Mouse (Mus musculus): ENCODE results near the gene Scarf2. TPM values are rescaled to one million over a fixed set of nuclear protein-coding genes. Genes with fewer than 3 reads are reported as not detected.
A peak's percentile ranks its signal among the peaks of the same experiment; 100 is the strongest.

The Scarf2 gene
- 0.86 and 1.7 TPM in 2 replicates for polyA plus RNA-seq (2012; ENCODE audit: insufficient read depth, insufficient read length, missing spikeins)

- H3K4me3 ChIP-seq (ENCODE audit: insufficient read depth, low read length): peak within 1 kb of the TSS; percentile 16
These were observed at the start of gene Scarf2 for GRCm38 (mm10) chr16:17796971-17797811. TSS of gene Scarf2 (plus strand) at chr16:17797282.

DNA sequence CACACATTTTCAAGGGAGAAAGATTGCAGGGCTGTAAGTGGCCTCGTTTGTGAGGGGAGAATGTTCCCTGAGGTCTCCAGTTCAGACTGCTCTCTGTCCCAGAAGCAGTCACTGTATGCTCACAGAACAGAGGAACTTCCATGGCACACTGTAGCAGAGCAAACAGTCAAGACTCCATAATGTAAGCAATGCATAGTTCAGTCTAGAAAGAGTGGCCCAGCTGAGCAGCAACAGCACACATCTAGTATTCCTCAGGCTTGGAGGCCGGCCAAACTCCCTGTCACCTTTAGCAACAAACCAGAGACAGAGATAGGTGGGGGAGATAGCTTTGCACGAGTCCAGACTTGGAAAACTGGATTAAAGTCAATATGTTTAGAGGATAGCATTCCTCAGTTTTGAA, 44.1 kb upstream of the Scarf2 start:
- Histone ChIP-seq H3K4me1 (ENCODE audit: control insufficient read depth, insufficient read depth, low read length) (peaks cover 5% of the 10 kb centered on the region; the same call in 1 of the 2 replicates), H3K27ac (ENCODE audit: insufficient read depth, low read depth, low read length) (no peak overlapping the region), H3K4me3 (ENCODE audit: insufficient read depth, low read length) (no peak overlapping the region)
- no peak for TF ChIP-seq CTCF (IDR thresholded peaks at IDR 0.05; ENCODE audit: low read depth, low read length)
- TF ChIP-seq POLR2A (IDR thresholded peaks at IDR 0.05; ENCODE audit: borderline replicate concordance, low read depth, low read length): no peak

More at GRCm38 (mm10) chr16:17796971-17797811, at the start of gene Scarf2:
- H3K4me1 ChIP-seq (ENCODE audit: control insufficient read depth, insufficient read depth, low read length): peaks cover 3% of the 10 kb centered on the region; the same call in 1 of the 2 replicates
- TF ChIP-seq CTCF (IDR thresholded peaks at IDR 0.05; ENCODE audit: low read depth, low read length) (no peak), POLR2A (IDR thresholded peaks at IDR 0.05; ENCODE audit: borderline replicate concordance, low read depth, low read length) (no peak)
- no peak within 1 kb of the TSS for H3K27ac ChIP-seq (ENCODE audit: insufficient read depth, low read depth, low read length)

- peaks cover 6% of the 10 kb centered on the region for H3K4me1 ChIP-seq (ENCODE audit: control insufficient read depth, insufficient read depth, low read length)
These were observed 43.4 kb upstream of the Scarf2 start for GRCm38 (mm10) chr16:17753686-17754085.

DNA sequence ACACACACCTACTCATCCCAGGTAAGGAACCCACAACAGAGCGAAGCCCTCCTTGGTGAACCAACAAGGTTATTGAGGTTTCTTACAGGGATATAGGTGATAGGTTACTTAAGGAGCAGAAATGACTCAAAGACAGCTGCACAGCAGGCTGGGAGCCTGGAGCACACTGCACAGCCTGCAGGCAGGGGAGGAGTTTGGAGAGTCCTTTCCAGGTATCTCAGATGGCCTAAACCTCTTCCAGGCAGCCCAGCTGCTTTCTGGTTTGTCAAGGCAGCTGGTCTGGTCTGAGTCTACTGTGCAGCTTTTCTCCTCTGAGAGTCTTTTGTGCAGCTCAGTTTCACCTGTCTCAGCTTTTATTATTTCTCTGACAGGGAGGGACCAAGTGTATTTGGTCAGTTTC, 39.3 kb upstream of the Scarf2 start:
- Histone ChIP-seq H3K4me3 (ENCODE audit: insufficient read depth, low read length) (no peak overlapping the region), H3K4me1 (ENCODE audit: control insufficient read depth, insufficient read depth, low read length) (peaks cover 20% of the 10 kb centered on the region), H3K27ac (ENCODE audit: insufficient read depth, low read depth, low read length) (no peak overlapping the region)
- no peak for TF ChIP-seq CTCF (IDR thresholded peaks at IDR 0.05; ENCODE audit: low read depth, low read length)
- TF ChIP-seq POLR2A (IDR thresholded peaks at IDR 0.05; ENCODE audit: borderline replicate concordance, low read depth, low read length): no peak

More at GRCm38 (mm10) chr16:17753686-17754085, 43.4 kb upstream of the Scarf2 start:
- no peak overlapping the region for H3K27ac ChIP-seq (ENCODE audit: insufficient read depth, low read depth, low read length)
- TF ChIP-seq CTCF (IDR thresholded peaks at IDR 0.05; ENCODE audit: low read depth, low read length) (no peak), POLR2A (IDR thresholded peaks at IDR 0.05; ENCODE audit: borderline replicate concordance, low read depth, low read length) (no peak)
- no peak overlapping the region for H3K4me3 ChIP-seq (ENCODE audit: insufficient read depth, low read length)

DNA sequence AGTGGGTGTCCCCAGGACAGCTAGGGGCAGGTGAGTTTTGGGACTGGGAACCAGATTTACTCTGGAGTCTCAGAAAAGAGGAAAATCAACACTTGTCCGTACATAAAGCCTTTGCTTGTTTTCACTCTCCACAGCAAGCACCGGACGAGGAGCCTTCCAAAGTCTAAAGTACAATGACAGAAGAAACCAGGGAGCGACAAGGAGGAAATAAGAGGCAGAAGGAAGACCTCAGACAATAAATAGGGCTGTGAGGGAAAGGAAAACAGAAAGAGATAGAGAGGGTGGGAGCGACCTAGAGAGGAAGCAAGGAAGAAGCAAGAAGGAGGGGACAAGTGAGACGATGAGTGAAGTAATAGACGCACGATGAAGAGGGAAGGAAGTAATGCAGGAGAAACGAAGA, 38.2 kb upstream of the Scarf2 start:
- TF ChIP-seq CTCF (IDR thresholded peaks at IDR 0.05; ENCODE audit: low read depth, low read length): no peak
- no peak for TF ChIP-seq POLR2A (IDR thresholded peaks at IDR 0.05; ENCODE audit: borderline replicate concordance, low read depth, low read length)
- peak overlapping the region; percentile 0; the same call in 1 of the 2 replicates for H3K27ac ChIP-seq (ENCODE audit: insufficient read depth, low read depth, low read length)
- H3K4me1 ChIP-seq (ENCODE audit: control insufficient read depth, insufficient read depth, low read length): peaks cover 16% of the 10 kb centered on the region
- H3K4me3 ChIP-seq (ENCODE audit: insufficient read depth, low read length): peak overlapping the region; percentile 52

DNA sequence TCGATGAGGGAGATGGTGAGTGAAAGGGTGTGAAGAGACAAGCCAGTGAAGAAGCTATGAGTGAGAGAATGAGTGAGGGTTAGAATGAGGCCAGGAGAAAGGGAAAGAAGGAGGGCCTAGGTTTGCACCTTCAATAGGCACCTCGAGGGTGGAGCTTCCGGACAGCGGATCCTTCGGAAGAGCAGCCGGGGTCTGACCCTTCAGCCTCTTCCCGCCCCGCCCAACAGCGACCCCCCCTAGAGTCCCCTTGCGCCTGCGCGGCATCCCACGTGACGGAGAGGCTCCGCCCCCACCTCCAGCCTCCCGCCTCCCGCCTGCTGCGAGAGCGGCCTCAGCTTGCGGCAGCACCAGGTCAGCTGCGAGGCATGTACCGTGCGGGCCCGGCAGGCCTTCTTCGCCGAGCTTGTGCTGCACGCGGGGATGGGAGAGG, 37.7 kb upstream of the Scarf2 start, which contains the start of gene Klhl22:
Gene Klhl22, plus strand, starts transcription at position 275 of the 430 bp plus-strand sequence.
- TF ChIP-seq CTCF (IDR thresholded peaks at IDR 0.05; ENCODE audit: low read depth, low read length) (no peak), POLR2A (IDR thresholded peaks at IDR 0.05; ENCODE audit: borderline replicate concordance, low read depth, low read length) (no peak)
- Histone ChIP-seq H3K4me3 (ENCODE audit: insufficient read depth, low read length) (peak within 1 kb of the TSS; percentile 52), H3K27ac (ENCODE audit: insufficient read depth, low read depth, low read length) (peak within 1 kb of the TSS; percentile 6; the same call in 1 of the 2 replicates), H3K4me1 (ENCODE audit: control insufficient read depth, insufficient read depth, low read length) (peaks cover 15% of the 10 kb centered on the region)

- H3K4me1 ChIP-seq (ENCODE audit: control insufficient read depth, insufficient read depth, low read length): peaks cover 15% of the 10 kb centered on the region
- peak overlapping the region; percentile 52 for H3K4me3 ChIP-seq (ENCODE audit: insufficient read depth, low read length)
- no peak for TF ChIP-seq CTCF (IDR thresholded peaks at IDR 0.05; ENCODE audit: low read depth, low read length)
- TF ChIP-seq POLR2A (IDR thresholded peaks at IDR 0.05; ENCODE audit: borderline replicate concordance, low read depth, low read length): no peak
- peak overlapping the region; percentile 6; the same call in 1 of the 2 replicates for H3K27ac ChIP-seq (ENCODE audit: insufficient read depth, low read depth, low read length)
These were observed 37.2 kb upstream of the Scarf2 start for GRCm38 (mm10) chr16:17759813-17760321.

- no peak for TF ChIP-seq POLR2A (IDR thresholded peaks at IDR 0.05; ENCODE audit: borderline replicate concordance, low read depth, low read length)
- peak; percentile 72 for TF ChIP-seq CTCF (IDR thresholded peaks at IDR 0.05; ENCODE audit: low read depth, low read length)
- H3K4me1 ChIP-seq (ENCODE audit: control insufficient read depth, insufficient read depth, low read length): peaks cover 15% of the 10 kb centered on the region
- no peak overlapping the region for H3K27ac ChIP-seq (ENCODE audit: insufficient read depth, low read depth, low read length)
- no peak overlapping the region for H3K4me3 ChIP-seq (ENCODE audit: insufficient read depth, low read length)
These were observed 36.4 kb upstream of the Scarf2 start for GRCm38 (mm10) chr16:17760657-17761056.

DNA sequence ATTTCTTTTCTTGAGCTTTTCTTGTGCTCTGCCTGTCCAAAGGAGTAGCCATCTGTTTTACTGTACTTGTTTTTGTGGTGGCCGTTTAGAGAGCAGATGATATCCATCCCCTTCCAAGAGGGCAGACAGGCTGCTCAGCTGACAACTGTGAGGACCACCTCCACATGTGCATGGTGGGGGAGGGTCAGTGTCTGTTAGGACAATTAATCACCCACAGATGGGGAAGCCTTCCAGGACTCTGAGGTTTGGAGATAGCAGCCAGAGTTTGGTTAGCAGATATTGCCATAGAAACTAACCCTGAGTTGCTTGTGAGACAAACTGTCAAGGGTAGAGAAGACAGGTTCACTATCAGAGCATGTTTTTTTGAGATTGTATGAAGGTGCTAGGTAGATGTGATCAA, 36.0 kb upstream of the Scarf2 start:
- no peak overlapping the region for H3K4me3 ChIP-seq (ENCODE audit: insufficient read depth, low read length)
- peaks cover 15% of the 10 kb centered on the region for H3K4me1 ChIP-seq (ENCODE audit: control insufficient read depth, insufficient read depth, low read length)
- no peak for TF ChIP-seq CTCF (IDR thresholded peaks at IDR 0.05; ENCODE audit: low read depth, low read length)
- TF ChIP-seq POLR2A (IDR thresholded peaks at IDR 0.05; ENCODE audit: borderline replicate concordance, low read depth, low read length): no peak
- H3K27ac ChIP-seq (ENCODE audit: insufficient read depth, low read depth, low read length): no peak overlapping the region

DNA sequence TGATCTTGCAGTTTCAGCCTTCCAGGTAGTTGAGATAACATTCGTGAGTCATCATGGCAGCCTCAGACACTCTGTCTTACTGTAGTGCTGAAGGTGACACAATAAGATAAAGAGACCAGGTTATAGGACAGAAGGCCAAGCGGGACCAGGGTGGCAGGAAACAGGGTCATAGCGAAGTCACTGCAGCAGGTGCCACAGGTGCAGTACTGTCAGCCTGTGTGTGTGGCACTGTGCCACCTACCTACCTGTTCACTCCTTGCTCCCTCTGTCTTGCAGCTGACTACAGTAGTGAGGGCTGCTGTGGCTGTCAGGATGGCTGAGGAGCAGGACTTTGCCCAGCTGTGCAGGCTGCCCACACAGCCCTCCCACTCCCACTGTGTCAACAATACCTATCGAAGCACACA, 33.0 kb upstream of the Scarf2 start:
- H3K4me3 ChIP-seq (ENCODE audit: insufficient read depth, low read length): no peak overlapping the region

More for the DNA sequence above, 33.0 kb upstream of the Scarf2 start:
- Histone ChIP-seq H3K4me1 (ENCODE audit: control insufficient read depth, insufficient read depth, low read length) (peaks cover 12% of the 10 kb centered on the region), H3K27ac (ENCODE audit: insufficient read depth, low read depth, low read length) (no peak overlapping the region)
- TF ChIP-seq POLR2A (IDR thresholded peaks at IDR 0.05; ENCODE audit: borderline replicate concordance, low read depth, low read length) (no peak), CTCF (IDR thresholded peaks at IDR 0.05; ENCODE audit: low read depth, low read length) (no peak)
